Mouse (Mus musculus): ENCODE results near the gene Rnh1. TPM values are rescaled to one million over a fixed set of nuclear protein-coding genes. Genes with fewer than 3 reads are reported as not detected.

The Rnh1 gene
- polyA plus RNA-seq, 1 experiment from 2014 or later: 72.4 TPM

DNA sequence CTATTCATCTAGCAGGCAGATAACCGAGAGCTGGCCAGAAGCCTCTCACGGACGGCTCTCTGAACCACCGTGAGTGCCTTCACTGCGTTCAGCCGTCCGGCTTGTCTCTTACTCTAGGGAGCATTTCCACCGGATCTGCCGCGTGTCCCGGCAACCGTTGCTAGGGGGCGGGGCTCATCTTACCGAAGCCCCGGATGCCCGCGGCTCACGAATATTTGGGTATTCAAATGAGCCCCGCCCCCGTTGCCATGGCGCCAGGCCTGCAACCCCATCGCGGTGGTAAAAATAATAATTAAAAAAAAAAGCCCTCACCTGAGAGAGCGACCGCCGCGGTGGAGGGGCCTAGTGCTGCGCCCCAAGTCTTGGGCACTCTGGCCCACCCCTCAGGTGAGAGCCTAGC, 22.2 kb upstream of the Rnh1 start:
- no peaks in the 10 kb centered on the region for H3K9me3 ChIP-seq
- under 1% methylated on average over 28 of the region's 28 CpGs for WGBS
- no peaks in the 10 kb centered on the region for H3K27me3 ChIP-seq (ENCODE audit: insufficient read depth, poor library complexity, severe bottlenecking)
- peaks cover 44% of the 10 kb centered on the region for H3K4me1 ChIP-seq (replicated peaks)
- peak; percentile 96 for DNase-seq (ENCODE audit: low spot score)
- H3K27ac ChIP-seq: peak overlapping the region; percentile 95
- peaks cover 37% of the 10 kb centered on the region for H3K36me3 ChIP-seq
- peak overlapping the region; percentile 83 for H3K4me3 ChIP-seq

- no peak for DNase-seq (ENCODE audit: low spot score)
- Histone ChIP-seq H3K9me3 (no peaks in the 10 kb centered on the region), H3K27ac (peak overlapping the region; percentile 95), H3K4me3 (peak overlapping the region; percentile 83), H3K27me3 (ENCODE audit: insufficient read depth, poor library complexity, severe bottlenecking) (no peaks in the 10 kb centered on the region), H3K4me1 (replicated peaks) (peaks cover 44% of the 10 kb centered on the region), H3K36me3 (peaks cover 41% of the 10 kb centered on the region)
- WGBS: under 1% methylated on average over 23 of the region's 23 CpGs
Measured at GRCm38 (mm10) chr7:141194409-141194808, 21.8 kb upstream of the Rnh1 start.

GRCm38 (mm10) chr7:141193948-141194347, 21.3 kb upstream of the Rnh1 start, which contains the start of the genes Hras and Lrrc56:
Gene Hras (minus strand): TSS chr7:141194005.
Gene Lrrc56 (plus strand): TSS chr7:141194157.
- peak within 1 kb of the TSS; percentile 95 for H3K27ac ChIP-seq
- under 1% methylated on average over 39 of the region's 39 CpGs for WGBS
- no peaks in the 10 kb centered on the region for H3K27me3 ChIP-seq (ENCODE audit: insufficient read depth, poor library complexity, severe bottlenecking)
- no peaks in the 10 kb centered on the region for H3K9me3 ChIP-seq
- peaks cover 46% of the 10 kb centered on the region for H3K36me3 ChIP-seq
- peaks cover 44% of the 10 kb centered on the region for H3K4me1 ChIP-seq (replicated peaks)
- peak; percentile 98 for DNase-seq (ENCODE audit: low spot score)
- peak within 1 kb of the TSS; percentile 83 for H3K4me3 ChIP-seq

DNA sequence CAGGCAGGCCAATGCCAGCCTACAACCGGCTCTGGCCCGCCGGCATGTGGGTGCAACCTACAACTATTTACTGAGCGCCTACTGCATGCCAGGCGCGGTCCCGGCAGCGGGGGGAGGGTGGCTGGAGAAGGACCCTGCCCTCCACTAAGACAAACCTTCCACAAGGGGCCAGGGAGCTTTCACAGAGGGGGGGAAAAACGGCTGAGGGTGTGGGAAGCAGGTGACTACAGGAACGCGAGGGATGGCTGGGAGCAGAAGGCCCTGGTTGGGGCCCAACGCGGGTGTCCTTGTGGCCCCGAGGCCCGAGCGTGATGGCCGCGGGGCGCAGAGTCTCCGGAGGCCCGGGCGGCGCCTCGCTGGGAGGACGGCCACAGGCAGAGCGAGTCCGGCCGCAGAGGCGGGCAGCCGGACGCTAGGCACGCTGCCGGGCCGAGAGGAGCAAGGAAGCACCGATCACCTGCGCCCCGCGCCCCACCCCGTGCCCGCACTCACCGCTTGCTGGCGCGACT, 20.7 kb upstream of the Rnh1 start:
- peaks cover 44% of the 10 kb centered on the region for H3K4me1 ChIP-seq (replicated peaks)
- DNase-seq (ENCODE audit: low spot score): no peak
- no peaks in the 10 kb centered on the region for H3K9me3 ChIP-seq
- WGBS: under 1% methylated on average over 35 of the region's 43 CpGs
- H3K4me3 ChIP-seq: peak overlapping the region; percentile 83
- H3K36me3 ChIP-seq: peaks cover 48% of the 10 kb centered on the region
- H3K27me3 ChIP-seq (ENCODE audit: insufficient read depth, poor library complexity, severe bottlenecking): no peaks in the 10 kb centered on the region
- peak overlapping the region; percentile 95 for H3K27ac ChIP-seq

- WGBS: 34% methylated on average over 12 of the region's 12 CpGs
- Histone ChIP-seq H3K27me3 (ENCODE audit: insufficient read depth, poor library complexity, severe bottlenecking) (no peaks in the 10 kb centered on the region), H3K27ac (peak overlapping the region; percentile 95), H3K4me3 (peak overlapping the region; percentile 83), H3K9me3 (no peaks in the 10 kb centered on the region), H3K36me3 (peaks cover 45% of the 10 kb centered on the region), H3K4me1 (replicated peaks) (peaks cover 44% of the 10 kb centered on the region)
- no peak for DNase-seq (ENCODE audit: low spot score)
Measured at GRCm38 (mm10) chr7:141192776-141193347, 20.2 kb upstream of the Rnh1 start.

GRCm38 (mm10) chr7:141191796-141192685, 19.4 kb upstream of the Rnh1 start:
- DNase-seq (ENCODE audit: low spot score): no peak
- Histone ChIP-seq H3K27me3 (ENCODE audit: insufficient read depth, poor library complexity, severe bottlenecking) (no peaks in the 10 kb centered on the region), H3K9me3 (no peaks in the 10 kb centered on the region), H3K4me1 (replicated peaks) (peaks cover 44% of the 10 kb centered on the region), H3K4me3 (peak overlapping the region; percentile 83), H3K27ac (0 out of 2 replicates have a peak overlapping the region, but pooled peaks have one; percentile 6), H3K36me3 (peaks cover 39% of the 10 kb centered on the region)
- WGBS: 93% methylated on average over 24 of the region's 24 CpGs

DNA sequence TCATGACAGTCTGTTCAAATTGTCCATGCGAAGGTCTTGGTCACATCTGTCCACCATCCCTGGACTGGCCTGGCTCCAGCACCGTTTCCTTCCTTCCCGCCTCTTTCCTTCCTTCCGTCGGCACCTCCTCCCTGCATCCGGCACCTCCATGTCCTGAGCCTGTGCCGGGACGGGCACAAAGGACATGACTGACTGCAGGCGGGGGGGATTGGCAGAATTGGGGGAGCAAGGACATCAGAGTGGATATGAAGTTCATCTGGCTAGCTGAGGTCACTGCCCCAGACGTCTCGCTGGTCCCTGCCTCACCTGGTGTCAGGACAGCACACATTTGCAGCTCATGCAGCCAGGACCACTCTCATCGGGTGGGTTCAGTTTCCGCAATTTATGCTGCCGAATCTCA, 18.4 kb upstream of the Rnh1 start:
- H3K27me3 ChIP-seq (ENCODE audit: insufficient read depth, poor library complexity, severe bottlenecking): no peaks in the 10 kb centered on the region
- no peak overlapping the region for H3K27ac ChIP-seq
- H3K36me3 ChIP-seq: peaks cover 39% of the 10 kb centered on the region
- 92% methylated on average over 14 of the region's 14 CpGs for WGBS
- H3K9me3 ChIP-seq: no peaks in the 10 kb centered on the region
- H3K4me3 ChIP-seq: no peak overlapping the region; the same call in 1 of the 2 replicates
- H3K4me1 ChIP-seq (replicated peaks): peaks cover 44% of the 10 kb centered on the region
- DNase-seq (ENCODE audit: low spot score): no peak

DNA sequence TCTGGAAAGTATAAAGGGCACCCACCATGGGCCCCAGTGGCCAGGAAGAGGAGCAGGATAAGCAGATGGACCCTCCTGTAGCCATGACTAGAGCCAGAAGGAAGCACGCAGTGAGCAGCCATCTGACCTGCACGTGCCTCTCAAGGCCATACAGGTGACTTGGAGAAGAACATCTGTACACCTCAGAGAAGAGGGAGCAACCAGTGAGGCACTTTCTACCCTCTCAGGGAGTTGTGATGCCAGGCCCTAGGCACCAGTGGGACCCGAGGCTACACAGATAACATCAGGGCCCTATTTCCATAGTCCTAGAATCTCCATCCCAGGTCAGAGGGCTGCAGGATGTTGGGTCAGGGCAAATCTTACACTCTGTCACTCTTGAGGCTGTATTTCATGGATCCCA, 17.6 kb upstream of the Rnh1 start:
- Histone ChIP-seq H3K27me3 (ENCODE audit: insufficient read depth, poor library complexity, severe bottlenecking) (no peaks in the 10 kb centered on the region), H3K9me3 (no peaks in the 10 kb centered on the region), H3K27ac (no peak overlapping the region), H3K4me1 (replicated peaks) (peaks cover 36% of the 10 kb centered on the region), H3K36me3 (peaks cover 39% of the 10 kb centered on the region), H3K4me3 (no peak overlapping the region)
- WGBS: 94% methylated on average over 3 of the region's 3 CpGs
- DNase-seq (ENCODE audit: low spot score): no peak

- H3K4me3 ChIP-seq: no peak overlapping the region
- no peaks in the 10 kb centered on the region for H3K9me3 ChIP-seq
- peaks cover 28% of the 10 kb centered on the region for H3K4me1 ChIP-seq (replicated peaks)
- H3K27ac ChIP-seq: no peak overlapping the region
- H3K27me3 ChIP-seq (ENCODE audit: insufficient read depth, poor library complexity, severe bottlenecking): no peaks in the 10 kb centered on the region
- no peak for DNase-seq (ENCODE audit: low spot score)
- peaks cover 39% of the 10 kb centered on the region for H3K36me3 ChIP-seq
- 89% methylated on average over 3 of the region's 3 CpGs for WGBS
Measured at GRCm38 (mm10) chr7:141188733-141189132, 16.1 kb upstream of the Rnh1 start.

- peaks cover 39% of the 10 kb centered on the region for H3K36me3 ChIP-seq
- H3K9me3 ChIP-seq: no peaks in the 10 kb centered on the region
- DNase-seq (ENCODE audit: low spot score): no peak
- H3K27ac ChIP-seq: no peak overlapping the region
- no peaks in the 10 kb centered on the region for H3K27me3 ChIP-seq (ENCODE audit: insufficient read depth, poor library complexity, severe bottlenecking)
- no peak overlapping the region for H3K4me3 ChIP-seq
- peaks cover 25% of the 10 kb centered on the region for H3K4me1 ChIP-seq (replicated peaks)
- 79% methylated on average over 3 of the region's 3 CpGs for WGBS
Measured at GRCm38 (mm10) chr7:141188194-141188593, 15.5 kb upstream of the Rnh1 start.

- no peak overlapping the region for H3K27ac ChIP-seq
- 4% methylated on average over 8 of the region's 8 CpGs for WGBS
- peak; percentile 90 for DNase-seq (ENCODE audit: low spot score)
- no peaks in the 10 kb centered on the region for H3K36me3 ChIP-seq
- no peak overlapping the region for H3K4me3 ChIP-seq
- no peaks in the 10 kb centered on the region for H3K9me3 ChIP-seq
- peaks cover 15% of the 10 kb centered on the region for H3K4me1 ChIP-seq (replicated peaks)
- H3K27me3 ChIP-seq (ENCODE audit: insufficient read depth, poor library complexity, severe bottlenecking): peaks cover 3% of the 10 kb centered on the region; the same call in 1 of the 2 replicates
Measured at GRCm38 (mm10) chr7:141176173-141176572, 3.5 kb upstream of the Rnh1 start.

GRCm38 (mm10) chr7:141175068-141175467, 2.4 kb upstream of the Rnh1 start:
- Histone ChIP-seq H3K27me3 (ENCODE audit: insufficient read depth, poor library complexity, severe bottlenecking) (peaks cover 3% of the 10 kb centered on the region; the same call in 1 of the 2 replicates), H3K36me3 (no peaks in the 10 kb centered on the region), H3K27ac (no peak overlapping the region), H3K9me3 (no peaks in the 10 kb centered on the region), H3K4me3 (no peak overlapping the region), H3K4me1 (replicated peaks) (peaks cover 15% of the 10 kb centered on the region)
- WGBS: 83% methylated on average over 4 of the region's 4 CpGs
- DNase-seq (ENCODE audit: low spot score): no peak
